Mouse (Mus musculus) MEL (cell line): ENCODE measurements around the gene Itgb1bp1. TPM values are rescaled to one million over a fixed set of nuclear protein-coding genes. Genes with fewer than 3 reads are reported as not detected.

Experiments
- DNase-seq: peaks from one replicate; pipeline ENCODE4 v3.0.0; 2011; ENCODE audit warnings: low read depth, low spot score
- H3K27ac ChIP-seq: 2 replicates; pipeline ENCODE4 v1.5.1; 2012; ENCODE audit warnings: low read depth, mild to moderate bottlenecking, control low read depth, low read length, moderate library complexity; ENCODE audit not compliant: control insufficient read depth
- H3K27me3 ChIP-seq, 2 experiments: fragments of 150-350 bp in 1 of 2; sonication (generic) in 1 of 2; 2 replicates each; pipeline ENCODE4 v1.6.1; 2012; ENCODE audit warnings: low read length in 2 of 2, mild to moderate bottlenecking in 2 of 2, improper control_type of control experiment in 1 of 2, moderate library complexity in 1 of 2; ENCODE audit not compliant: insufficient read depth in 2 of 2, control insufficient read depth in 1 of 2
- H3K36me3 ChIP-seq, 2 experiments: 2 replicates each; pipeline ENCODE4 v1.6.1; 2012 to 2014; ENCODE audit warnings: low read length in 2 of 2, improper control_type of control experiment in 1 of 2, inconsistent platforms in 1 of 2, mild to moderate bottlenecking in 1 of 2; ENCODE audit not compliant: insufficient read depth in 2 of 2, control insufficient read depth in 1 of 2
- H3K4me1 ChIP-seq, 2 experiments: fragments of 150-350 bp in 1 of 2; sonication (generic) in 1 of 2; 2 replicates each; pipeline ENCODE4 v1.6.1; 2012; ENCODE audit warnings: low read length in 2 of 2, improper control_type of control experiment in 1 of 2, mild to moderate bottlenecking in 1 of 2; ENCODE audit not compliant: insufficient read depth in 2 of 2, control insufficient read depth in 1 of 2
- H3K4me3 ChIP-seq, 2 experiments: fragments of 150-350 bp in 1 of 2; sonication (generic) in 1 of 2; 2 replicates each; pipeline ENCODE4 v1.5.1; 2012; ENCODE audit warnings: low read depth in 2 of 2, low read length in 2 of 2, mild to moderate bottlenecking in 2 of 2, moderate library complexity in 2 of 2, control low read depth in 1 of 2, improper control_type of control experiment in 1 of 2; ENCODE audit not compliant: control insufficient read depth in 1 of 2, insufficient read depth in 1 of 2
- H3K79me2 ChIP-seq: 2 replicates; pipeline ENCODE4 v1.6.1; 2012; ENCODE audit warnings: mild to moderate bottlenecking, low read length, moderate library complexity; ENCODE audit not compliant: control insufficient read depth, poor library complexity, insufficient read depth
- H3K9ac ChIP-seq: 2 replicates; pipeline ENCODE4 v1.6.1; 2012; ENCODE audit warnings: low read depth, mild to moderate bottlenecking, control low read depth, low read length, moderate library complexity; ENCODE audit not compliant: control insufficient read depth, poor library complexity, severe bottlenecking
- H3K9me3 ChIP-seq: fragments of 150-350 bp; sonication (generic); replicated peaks from 2 replicates; pipeline ENCODE4 v1.6.1; 2012; ENCODE audit warnings: mild to moderate bottlenecking, low read length, improper control_type of control experiment, moderate library complexity; ENCODE audit not compliant: insufficient read depth
- BHLHE40 ChIP-seq: IDR thresholded peaks from 2 replicates; pipeline ENCODE4 v1.6.1; 2012; ENCODE audit warnings: low read depth, mild to moderate bottlenecking, inconsistent platforms, low read length, improper control_type of control experiment, borderline replicate concordance
- E2F4 ChIP-seq: IDR thresholded peaks from 2 replicates; pipeline ENCODE4 v1.6.1; 2011; ENCODE audit warnings: low read depth, low read length, improper control_type of control experiment, borderline replicate concordance
- ETS1 ChIP-seq: IDR thresholded peaks from 2 replicates; pipeline ENCODE4 v1.6.1; 2012; ENCODE audit warnings: low read depth, mild to moderate bottlenecking, inconsistent platforms, low read length, improper control_type of control experiment, moderate library complexity
- GABPA ChIP-seq: IDR thresholded peaks from 2 replicates; pipeline ENCODE4 v1.6.1; 2012; ENCODE audit warnings: low read depth, mild to moderate bottlenecking, inconsistent platforms, low read length, improper control_type of control experiment, moderate library complexity
- MAFK ChIP-seq: IDR thresholded peaks from 2 replicates; pipeline ENCODE4 v1.6.1; 2011; ENCODE audit warnings: low read depth, mild to moderate bottlenecking, low read length, improper control_type of control experiment, borderline replicate concordance
- MAX ChIP-seq: IDR thresholded peaks from 2 replicates; pipeline ENCODE4 v1.6.1; 2011; ENCODE audit warnings: low read length, improper control_type of control experiment
- MYC ChIP-seq: IDR thresholded peaks from 2 replicates; pipeline ENCODE4 v1.6.1; 2011; ENCODE audit warnings: low read depth, mild to moderate bottlenecking, low read length, improper control_type of control experiment, moderate library complexity
- NRF1 ChIP-seq: IDR thresholded peaks from 2 replicates; pipeline ENCODE4 v1.6.1; 2014; ENCODE audit warnings: low read depth, mild to moderate bottlenecking, inconsistent platforms, low read length, improper control_type of control experiment, moderate library complexity; ENCODE audit not compliant: poor library complexity, insufficient read depth, severe bottlenecking
- POLR2AphosphoS2 ChIP-seq: IDR thresholded peaks from 2 replicates; pipeline ENCODE4 v1.6.1; 2011; ENCODE audit warnings: low read length, improper control_type of control experiment
- POLR2AphosphoS5 ChIP-seq: IDR thresholded peaks from 2 replicates; pipeline ENCODE4 v1.6.1; 2012; ENCODE audit warnings: low read depth, borderline replicate concordance, mild to moderate bottlenecking, inconsistent platforms, low read length, moderate library complexity, mixed read lengths
- SIN3A ChIP-seq: IDR thresholded peaks from 2 replicates; pipeline ENCODE4 v1.6.1; 2012; ENCODE audit warnings: low read length, improper control_type of control experiment, inconsistent platforms
- SMC3 ChIP-seq: IDR thresholded peaks from 2 replicates; pipeline ENCODE4 v1.6.1; 2011; ENCODE audit warnings: low read depth, low read length, improper control_type of control experiment
- TAL1 ChIP-seq: IDR thresholded peaks from 2 replicates; pipeline ENCODE4 v1.6.1; 2012; ENCODE audit warnings: mild to moderate bottlenecking, inconsistent platforms, low read length, moderate library complexity, mixed read lengths
- TBP ChIP-seq: IDR thresholded peaks from 2 replicates; pipeline ENCODE4 v1.8.0; 2011; ENCODE audit warnings: low read depth, low read length, improper control_type of control experiment
- USF2 ChIP-seq, 2 experiments: IDR thresholded peaks; 2 replicates each; pipeline ENCODE4 v1.6.1; 2011 to 2012; ENCODE audit warnings: improper control_type of control experiment in 2 of 2, low read length in 2 of 2, borderline replicate concordance in 1 of 2, inconsistent platforms in 1 of 2, low read depth in 1 of 2, mild to moderate bottlenecking in 1 of 2; ENCODE audit not compliant: insufficient read depth in 1 of 2
- ZC3H11A ChIP-seq: IDR thresholded peaks from 2 replicates; pipeline ENCODE4 v1.6.1; 2012; ENCODE audit warnings: low read depth, mild to moderate bottlenecking, inconsistent platforms, low read length, improper control_type of control experiment
- ZKSCAN1 ChIP-seq: IDR thresholded peaks from 2 replicates; pipeline ENCODE4 v1.6.1; 2012; ENCODE audit warnings: low read depth, mild to moderate bottlenecking, inconsistent platforms, low read length, improper control_type of control experiment, moderate library complexity
- ZMIZ1 ChIP-seq: IDR thresholded peaks from 2 replicates; pipeline ENCODE4 v1.6.1; 2012; ENCODE audit warnings: low read depth, mild to moderate bottlenecking, inconsistent platforms, low read length, improper control_type of control experiment, moderate library complexity
- polyA plus RNA-seq, 2 experiments: library from polyadenylated mRNA; stranded (reverse) in 1 of 2; unstranded in 1 of 2; fragments of >175 nt in 1 of 2; fragments of >200 nt in 1 of 2; gene quantifications; 2 replicates each; pipeline versions ENCODE4 v1.2.1 to v1.2.4; 2012; ENCODE audit warnings: low replicate concordance in 2 of 2, low read depth in 1 of 2; ENCODE audit not compliant: insufficient read length in 2 of 2, insufficient read depth in 1 of 2, missing spikeins in 1 of 2
- total RNA-seq: library from RNA; depleted of rRNA; stranded (reverse); fragments of 300-350 nt; gene quantifications from 2 replicates; pipeline ENCODE4 v1.2.3, GENCODE M21; 2012

The Itgb1bp1 gene
- total and polyA plus RNA-seq, 3 experiments, result 22.0 to 41.3 TPM; not detected in 1

DNA sequence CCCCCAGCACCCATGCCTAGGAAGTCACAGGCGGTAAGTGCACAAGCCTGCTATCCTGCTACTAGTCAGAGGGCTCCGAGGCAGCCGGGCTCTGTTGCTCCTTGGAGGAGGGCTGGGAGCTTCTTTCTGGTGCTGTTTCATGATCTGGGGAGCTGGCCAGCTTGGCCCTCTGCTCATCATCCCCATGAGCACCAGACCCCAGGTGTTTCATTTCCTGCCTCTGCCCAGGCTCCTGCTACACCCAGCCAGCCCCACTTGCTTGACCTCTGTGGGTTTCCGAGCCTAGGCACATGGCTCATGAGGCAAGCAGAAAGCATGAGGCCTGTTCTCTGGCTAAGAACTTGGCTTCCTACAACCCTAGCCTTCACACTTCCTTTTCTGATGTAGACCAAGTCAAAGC, 20.6 kb downstream of the Itgb1bp1 start:
- no peaks in the 10 kb centered on the region for H3K9me3 ChIP-seq
- no peaks in the 10 kb centered on the region for H3K36me3 ChIP-seq
- no peak for DNase-seq
- no peaks in the 10 kb centered on the region for H3K4me1 ChIP-seq
- H3K27me3 ChIP-seq, result no peaks in the 10 kb centered on the region
- no peak overlapping the region for H3K9ac ChIP-seq
- no peaks in the 10 kb centered on the region for H3K79me2 ChIP-seq
- H3K27ac ChIP-seq, result no peak overlapping the region
- TF ChIP-seq MAX (no peak), POLR2AphosphoS2 (no peak), TAL1 (no peak), USF2 (IDR thresholded peaks at IDR 0.05; ENCODE audit: borderline replicate concordance in 1 of 2, insufficient read depth in 1 of 2, low read depth in 1 of 2, low read length in 2 of 2) (no peak), NRF1 (no peak), SIN3A (no peak), TBP (no peak), ZKSCAN1 (no peak), SMC3 (no peak), ETS1 (no peak), BHLHE40 (no peak), E2F4 (no peak), ZC3H11A (no peak)
- TF ChIP-seq, all 39 proteins: peak for 0
- H3K4me3 ChIP-seq, result no peak overlapping the region

DNA sequence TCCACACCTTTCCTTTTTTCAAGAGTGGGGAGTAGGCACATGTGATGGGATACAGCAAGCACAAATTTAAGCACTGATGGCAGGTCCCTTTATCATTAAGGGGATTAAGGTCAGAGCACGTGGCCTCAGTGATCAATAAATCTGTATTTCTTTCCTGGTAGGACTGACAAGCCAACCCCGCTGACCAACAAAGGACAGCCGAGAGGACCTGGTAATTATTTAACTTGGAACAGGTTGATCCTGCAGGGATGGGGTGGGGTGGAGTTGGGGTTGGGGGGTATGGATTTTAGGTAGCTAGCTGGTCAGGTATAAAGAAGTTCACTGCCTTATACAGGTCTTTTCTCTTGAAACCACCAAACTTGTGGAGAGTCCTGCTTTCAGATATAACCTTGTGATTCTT, 21.1 kb downstream of the Itgb1bp1 start:
- Histone ChIP-seq H3K4me3 (no peak overlapping the region), H3K4me1 (no peaks in the 10 kb centered on the region), H3K9ac (no peak overlapping the region), H3K36me3 (no peaks in the 10 kb centered on the region), H3K9me3 (no peaks in the 10 kb centered on the region), H3K79me2 (no peaks in the 10 kb centered on the region), H3K27ac (no peak overlapping the region), H3K27me3 (no peaks in the 10 kb centered on the region)
- TF ChIP-seq SMC3 (no peak), POLR2AphosphoS2 (no peak), NRF1 (no peak)
- DNase-seq, result no peak

DNA sequence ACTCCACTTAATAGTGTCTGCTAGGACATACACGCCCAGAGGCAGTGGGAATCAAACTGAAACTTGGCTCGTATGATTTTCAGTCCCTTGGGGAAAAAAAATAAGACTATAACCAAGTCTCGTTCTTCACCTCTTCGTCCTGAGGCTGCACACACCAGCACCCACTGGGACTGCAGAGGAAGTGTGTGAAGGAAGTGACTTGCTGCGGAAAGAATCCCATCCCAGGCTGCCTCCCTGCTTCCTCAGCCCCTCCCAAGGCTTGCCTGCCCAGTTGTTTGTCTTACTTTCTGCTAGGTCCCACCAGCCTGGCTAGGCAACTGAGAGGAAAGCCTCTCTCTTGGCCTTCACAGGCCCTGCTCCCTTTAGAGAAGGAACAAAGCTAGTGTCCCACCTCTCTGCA, 21.8 kb downstream of the Itgb1bp1 start:
- H3K4me1 ChIP-seq, result no peaks in the 10 kb centered on the region
- H3K27ac ChIP-seq, result no peak overlapping the region

More for the DNA sequence above, 21.8 kb downstream of the Itgb1bp1 start:
- Histone ChIP-seq H3K9me3 (no peaks in the 10 kb centered on the region), H3K4me3 (no peak overlapping the region), H3K79me2 (no peaks in the 10 kb centered on the region), H3K9ac (no peak overlapping the region), H3K36me3 (no peaks in the 10 kb centered on the region), H3K27me3 (no peaks in the 10 kb centered on the region)
- TF ChIP-seq POLR2AphosphoS5 (no peak), GABPA (no peak), ZMIZ1 (no peak), MAX (no peak), MAFK (no peak), MYC (no peak)
- no peak for DNase-seq
